Mouse (Mus musculus) thymus, postnatal 10 days (tissue): ENCODE measurements around the gene Phkb.

Experiments
- DNase-seq, 2 experiments: peaks; one replicate each; pipeline ENCODE4 v3.0.0; 2021; ENCODE audit warnings: low spot score in 2 of 2

Phkb gene

GRCm38 (mm10) chr8:85937343-85937742 is 96.6 kb downstream of the Phkb start:
- DNase-seq: no peak

GRCm38 (mm10) chr8:85944820-85945219 is 104.1 kb downstream of the Phkb start:
- DNase-seq: no peak

GRCm38 (mm10) chr8:85958391-85958790 is 117.6 kb downstream of the Phkb start:
- no peak for DNase-seq

- DNase-seq: no peak
Observed at GRCm38 (mm10) chr8:85959880-85960279, 119.1 kb downstream of the Phkb start.

- DNase-seq: no peak
Observed at GRCm38 (mm10) chr8:85977588-85978077, 136.9 kb downstream of the Phkb start.

- DNase-seq: no peak
Observed at GRCm38 (mm10) chr8:85992911-85993310, 152.2 kb downstream of the Phkb start.

GRCm38 (mm10) chr8:85993661-85994060 is 152.9 kb downstream of the Phkb start:
- no peak for DNase-seq

- DNase-seq: no peak
Observed at GRCm38 (mm10) chr8:85995971-85996370, 155.2 kb downstream of the Phkb start.

GRCm38 (mm10) chr8:86006485-86006884 is 165.7 kb downstream of the Phkb start:
- DNase-seq: no peak

GRCm38 (mm10) chr8:86016806-86017205 is 176.0 kb downstream of the Phkb start:
- DNase-seq: no peak

- DNase-seq: no peak
Observed at GRCm38 (mm10) chr8:86028646-86029312, 188.0 kb downstream of the Phkb start.

GRCm38 (mm10) chr8:86029451-86029850 is 188.7 kb downstream of the Phkb start:
- DNase-seq: no peak

GRCm38 (mm10) chr8:86034662-86035365 is 194.1 kb downstream of the Phkb start:
- no peak for DNase-seq

GRCm38 (mm10) chr8:86035371-86035770 is 194.6 kb downstream of the Phkb start:
- no peak for DNase-seq

- no peak for DNase-seq
Observed at GRCm38 (mm10) chr8:86038462-86038861, 197.7 kb downstream of the Phkb start.

- DNase-seq: no peak
Observed at GRCm38 (mm10) chr8:86042049-86042448, 201.3 kb downstream of the Phkb start.

GRCm38 (mm10) chr8:86050882-86051281 is 210.1 kb downstream of the Phkb start:
- DNase-seq: no peak

- peak; percentile 49 to 53 for DNase-seq
Observed at GRCm38 (mm10) chr8:86052003-86052402, 211.2 kb downstream of the Phkb start.

GRCm38 (mm10) chr8:86058618-86059017 is 217.9 kb downstream of the Phkb start:
- DNase-seq: no peak

GRCm38 (mm10) chr8:86059130-86059529 is 218.4 kb downstream of the Phkb start:
- peak; percentile 27 to 30 for DNase-seq

GRCm38 (mm10) chr8:86063411-86063810 is 222.7 kb downstream of the Phkb start:
- no peak for DNase-seq

- no peak for DNase-seq
Observed at GRCm38 (mm10) chr8:86079433-86079832, 238.7 kb downstream of the Phkb start.

- no peak for DNase-seq
Observed at GRCm38 (mm10) chr8:86083346-86083745, 242.6 kb downstream of the Phkb start.
